Mouse (Mus musculus) CD4-positive, CD25-positive, alpha-beta regulatory T cell, adult 2 months (primary cell): ENCODE results near the gene Il6st.

Experiments
- DNase-seq: peaks from one replicate; pipeline ENCODE4 v3.0.0-alpha.2; 2012; ENCODE audit warnings: low read depth, low spot score

Gene Il6st

DNA sequence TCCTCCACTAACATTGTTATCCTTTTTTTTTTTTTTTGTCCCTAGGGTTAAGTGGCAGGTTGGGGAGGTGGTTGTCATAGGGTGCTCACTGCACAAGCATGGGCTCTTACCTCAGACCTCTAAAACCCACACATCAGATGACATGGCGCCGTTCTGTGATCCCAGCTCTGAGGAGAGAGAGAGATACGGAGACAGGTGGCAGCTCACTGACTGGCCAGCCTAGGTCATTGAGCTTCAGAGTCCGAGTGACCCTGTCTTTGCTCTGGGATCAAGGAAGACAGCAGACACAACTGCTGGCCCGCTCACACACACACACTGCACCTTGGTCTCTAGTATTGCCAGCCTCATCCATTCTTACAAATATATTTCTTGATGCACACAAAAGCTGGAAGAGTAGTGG lies 18.7 kb downstream of the Il6st start:
- DNase-seq = no peak

DNA sequence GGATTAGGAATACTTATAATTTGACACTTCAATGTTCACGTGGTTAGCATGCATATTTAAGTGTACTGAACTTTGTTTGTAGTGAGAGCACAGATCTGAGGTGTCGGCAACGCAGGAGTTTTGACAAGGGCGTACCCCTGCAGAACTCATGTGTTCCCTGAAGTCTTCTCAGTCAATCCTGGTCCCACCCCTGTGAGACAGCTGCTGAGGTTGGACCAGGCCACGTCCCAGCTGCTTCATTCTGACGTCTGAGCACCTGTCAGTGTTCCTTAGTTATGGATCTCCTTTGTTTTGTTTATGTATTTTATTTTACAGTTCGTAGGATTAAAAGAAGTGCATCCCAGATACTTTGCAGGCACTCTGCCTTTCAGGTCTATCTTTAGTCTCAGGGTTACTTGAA lies 19.1 kb downstream of the Il6st start:
- no peak for DNase-seq

DNA sequence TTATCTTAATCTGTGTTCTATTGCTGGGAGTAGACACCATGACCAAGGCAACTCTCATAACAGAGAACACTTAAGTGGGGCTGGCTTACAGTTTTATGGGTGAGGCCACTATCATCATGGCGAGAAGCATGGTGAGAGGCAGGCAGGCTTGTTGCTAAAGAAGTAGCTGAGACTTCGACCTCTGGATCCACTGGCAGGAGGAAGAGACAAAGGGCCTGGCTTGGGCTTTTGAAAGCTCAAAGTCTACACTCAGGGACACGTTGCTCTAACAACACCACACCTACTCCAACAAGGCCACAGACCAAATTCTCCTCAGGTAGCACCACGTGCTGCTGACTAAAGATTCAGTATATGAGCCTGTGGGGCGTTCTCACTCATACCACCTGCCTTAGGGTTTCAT lies 22.4 kb downstream of the Il6st start:
- no peak for DNase-seq

DNA sequence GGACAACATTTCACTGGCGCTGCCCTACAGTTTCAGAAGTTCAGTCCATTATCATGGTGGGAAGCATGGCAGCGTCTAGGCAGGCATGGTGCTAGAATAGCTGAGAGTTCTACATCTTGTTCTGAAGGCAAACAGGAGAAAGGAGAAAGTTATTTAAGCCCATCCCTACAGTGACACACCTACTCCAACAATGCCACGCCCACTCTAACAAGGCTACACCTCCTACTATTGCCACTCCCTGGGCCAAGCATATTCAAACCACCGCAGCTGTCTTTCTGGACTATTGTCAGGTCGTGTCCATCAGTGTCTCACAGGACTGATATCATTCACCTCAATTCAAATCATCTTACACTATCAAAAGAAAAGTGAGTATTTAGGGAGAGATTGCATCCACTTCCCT lies 22.8 kb downstream of the Il6st start:
- DNase-seq = no peak

DNA sequence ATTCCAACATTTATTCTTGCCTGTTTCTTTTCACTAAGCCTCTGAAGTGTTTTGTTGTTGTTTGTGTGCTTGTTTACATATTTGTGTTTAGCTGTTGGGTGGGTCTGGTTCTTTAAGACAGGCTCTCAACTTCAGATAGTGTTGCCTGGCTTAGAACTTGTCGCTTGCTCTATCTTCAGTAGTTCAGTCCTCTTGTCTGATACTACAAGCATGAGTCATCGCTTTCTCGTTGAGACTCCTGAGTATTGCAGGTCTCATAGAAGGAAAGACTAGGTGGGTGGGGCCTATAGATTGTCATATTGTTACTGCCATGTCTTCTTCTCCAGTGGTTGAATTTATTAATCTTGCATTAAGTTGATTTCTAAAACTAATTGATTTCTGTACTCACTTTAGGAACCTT lies 26.2 kb downstream of the Il6st start:
- DNase-seq = no peak

DNA sequence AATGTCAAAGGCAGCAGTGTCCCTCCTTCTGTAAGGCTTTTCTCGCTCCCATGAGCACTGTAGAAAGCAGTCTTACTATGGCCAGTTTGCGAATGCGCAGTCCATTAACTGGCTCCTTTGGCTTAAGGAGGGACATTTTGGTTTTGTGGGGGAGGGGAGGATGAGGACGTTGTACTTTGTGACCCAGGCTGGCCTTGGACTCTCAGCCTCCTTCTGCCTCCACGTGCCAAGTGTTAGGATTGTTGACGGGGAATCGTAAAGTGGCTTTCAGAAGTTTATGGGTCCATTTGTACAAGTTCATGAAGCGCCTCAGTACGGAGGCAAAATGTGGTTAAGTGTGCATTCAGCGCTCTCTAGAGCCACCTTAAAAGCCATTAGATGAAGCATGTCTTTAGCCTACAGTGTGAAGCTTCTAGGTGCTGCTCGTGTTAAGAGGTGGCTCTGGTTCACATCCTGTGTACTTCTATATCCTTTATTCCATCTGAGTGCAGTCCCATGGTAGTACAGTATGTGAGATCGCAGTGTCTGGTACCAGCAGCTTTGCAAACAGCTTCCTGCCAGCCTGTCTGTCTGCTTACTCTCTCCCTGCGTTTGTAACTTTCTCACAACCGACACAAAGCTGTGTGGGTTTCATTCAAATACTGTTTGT lies 27.9 kb downstream of the Il6st start:
- no peak for DNase-seq

DNA sequence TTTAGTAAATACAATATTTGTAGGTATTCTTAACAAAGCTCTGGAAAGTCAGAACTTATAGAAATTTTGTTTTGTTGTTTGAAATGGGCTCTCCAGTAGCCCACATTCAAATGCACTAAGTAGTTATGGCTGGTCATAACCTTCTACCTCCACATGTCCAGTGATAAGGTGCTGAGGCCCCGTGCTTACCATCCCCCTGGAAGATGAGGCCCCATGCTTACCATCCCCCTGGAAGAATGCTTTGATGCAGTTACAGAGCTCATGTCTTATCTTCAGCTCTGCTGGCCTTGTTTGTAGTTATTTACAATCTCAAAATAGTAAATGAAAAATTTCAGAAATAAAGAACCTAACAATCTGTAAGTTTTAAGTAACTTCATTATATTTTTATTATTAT lies 28.4 kb downstream of the Il6st start:
- no peak for DNase-seq

DNA sequence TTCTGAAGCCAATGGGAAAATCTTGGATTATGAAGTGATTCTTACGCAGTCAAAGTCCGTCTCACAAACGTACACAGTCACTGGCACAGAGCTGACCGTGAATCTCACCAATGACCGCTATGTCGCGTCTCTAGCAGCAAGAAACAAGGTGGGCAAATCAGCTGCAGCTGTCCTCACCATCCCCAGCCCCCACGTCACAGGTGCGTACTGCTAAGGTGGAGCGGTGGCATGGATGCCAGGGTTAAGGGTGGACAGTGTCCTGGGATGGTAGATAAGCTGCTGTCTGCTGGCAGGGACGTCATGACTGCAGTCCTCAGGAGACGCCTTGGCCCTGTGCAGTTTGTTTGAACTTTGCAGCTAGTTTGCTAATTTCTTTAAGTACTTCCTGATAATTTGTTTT lies 30.7 kb downstream of the Il6st start:
- DNase-seq = no peak

DNA sequence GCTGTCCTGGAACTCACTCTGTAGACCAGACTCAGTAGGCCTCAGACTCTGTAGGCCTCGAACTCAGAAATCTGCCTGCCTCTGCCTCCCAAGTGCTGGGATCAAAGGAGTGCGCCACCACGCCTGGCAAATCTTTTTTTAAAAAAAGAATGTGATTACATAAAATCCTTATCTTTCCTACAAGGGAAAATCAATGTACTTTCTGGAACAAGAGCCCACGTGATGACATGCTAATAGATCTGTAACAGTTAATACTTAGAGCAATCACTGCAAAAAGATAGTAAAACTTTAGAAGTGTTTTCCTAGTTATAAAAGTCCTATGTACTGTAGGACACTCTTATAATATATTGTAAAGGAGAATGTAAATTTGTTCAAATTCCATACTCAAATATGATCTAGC lies 36.2 kb downstream of the Il6st start:
- DNase-seq = no peak

DNA sequence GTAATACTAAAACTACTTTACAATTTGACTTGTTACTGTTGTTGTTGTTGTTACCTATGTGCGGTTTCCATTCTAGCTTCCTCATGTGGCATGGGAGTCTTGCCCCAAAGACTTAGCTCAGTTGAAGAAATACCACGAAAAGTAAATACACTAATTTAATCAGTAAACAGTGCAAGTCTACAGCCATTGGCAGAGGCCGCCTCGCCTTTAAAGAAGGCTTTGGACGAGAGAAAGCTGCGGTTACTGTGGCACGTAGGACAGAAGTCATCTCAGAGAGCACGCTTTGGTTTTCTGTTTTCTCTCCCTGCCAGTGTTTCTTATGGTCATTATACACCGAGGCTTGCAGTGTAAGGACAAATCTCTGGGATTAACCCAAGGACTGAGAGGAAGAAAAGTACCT lies 36.6 kb downstream of the Il6st start:
- no peak for DNase-seq

DNA sequence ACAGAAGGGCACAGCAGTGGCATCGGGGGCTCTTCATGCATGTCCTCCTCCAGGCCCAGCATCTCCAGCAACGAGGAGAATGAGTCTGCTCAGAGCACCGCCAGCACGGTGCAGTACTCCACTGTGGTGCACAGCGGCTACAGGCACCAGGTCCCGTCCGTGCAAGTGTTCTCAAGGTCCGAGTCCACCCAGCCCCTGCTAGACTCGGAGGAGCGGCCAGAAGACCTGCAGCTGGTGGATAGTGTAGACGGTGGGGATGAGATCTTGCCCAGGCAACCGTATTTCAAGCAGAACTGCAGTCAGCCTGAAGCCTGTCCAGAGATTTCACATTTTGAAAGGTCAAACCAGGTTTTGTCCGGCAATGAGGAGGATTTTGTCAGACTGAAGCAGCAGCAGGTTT lies 40.0 kb downstream of the Il6st start:
- no peak for DNase-seq

DNA sequence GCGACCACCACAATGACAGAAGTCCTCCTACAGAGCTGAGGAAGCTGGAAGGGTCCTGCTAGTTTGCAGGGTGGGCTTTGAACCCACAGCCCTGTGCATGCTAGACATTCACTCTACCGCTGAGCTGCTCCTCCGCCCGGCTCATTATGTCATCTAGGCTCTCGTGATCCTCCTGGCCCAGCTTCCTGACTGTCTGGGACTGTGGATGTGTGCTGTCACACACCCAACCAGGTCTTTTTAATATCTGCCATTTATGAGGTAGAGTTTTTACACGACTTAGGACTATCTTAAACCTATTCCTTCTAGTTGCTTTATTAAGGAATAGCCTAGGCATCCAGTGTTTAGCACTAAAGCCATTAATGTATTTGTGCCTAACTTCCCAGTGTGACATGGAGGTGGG lies 41.6 kb downstream of the Il6st start:
- DNase-seq = no peak

DNA sequence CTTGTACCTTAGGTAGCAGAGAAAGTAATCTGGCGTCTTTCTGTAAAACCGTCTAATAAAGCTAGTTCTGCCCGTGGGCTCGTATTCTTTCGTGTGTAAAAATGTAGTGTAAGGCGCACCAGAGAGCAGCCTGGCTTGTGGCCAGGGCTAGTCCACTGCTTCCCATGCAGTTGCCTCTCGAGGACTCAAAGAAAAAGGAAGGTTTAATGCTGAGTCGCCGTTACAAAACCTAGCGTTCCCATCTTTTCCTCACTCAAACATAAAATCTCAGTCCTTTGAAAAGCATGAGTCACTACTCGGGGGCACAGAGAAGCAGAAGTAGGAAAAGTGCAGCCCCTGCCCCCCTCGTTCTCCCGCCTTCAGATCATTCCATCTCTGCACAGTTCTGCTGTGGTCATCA lies 42.9 kb downstream of the Il6st start:
- no peak for DNase-seq

DNA sequence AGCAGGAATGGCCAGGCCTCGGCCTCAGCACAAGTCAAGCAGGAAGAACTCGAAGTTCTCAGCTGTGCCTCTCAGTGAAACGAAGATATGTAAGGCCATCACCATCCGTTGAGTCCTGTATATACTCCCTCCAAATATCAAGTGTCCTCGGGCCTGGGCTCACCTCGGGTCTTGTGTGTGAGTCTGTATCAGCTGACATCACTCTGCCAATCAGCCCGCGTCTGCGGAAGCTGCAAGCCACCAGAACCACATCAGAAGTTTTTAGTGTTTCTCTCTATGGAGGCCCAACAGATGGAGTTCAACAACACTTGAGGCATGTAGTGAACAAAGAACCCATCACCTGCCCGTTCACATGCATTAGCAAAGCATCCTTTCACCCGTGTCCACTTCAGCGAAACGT lies 43.8 kb downstream of the Il6st start:
- peak; percentile 85 for DNase-seq

DNA sequence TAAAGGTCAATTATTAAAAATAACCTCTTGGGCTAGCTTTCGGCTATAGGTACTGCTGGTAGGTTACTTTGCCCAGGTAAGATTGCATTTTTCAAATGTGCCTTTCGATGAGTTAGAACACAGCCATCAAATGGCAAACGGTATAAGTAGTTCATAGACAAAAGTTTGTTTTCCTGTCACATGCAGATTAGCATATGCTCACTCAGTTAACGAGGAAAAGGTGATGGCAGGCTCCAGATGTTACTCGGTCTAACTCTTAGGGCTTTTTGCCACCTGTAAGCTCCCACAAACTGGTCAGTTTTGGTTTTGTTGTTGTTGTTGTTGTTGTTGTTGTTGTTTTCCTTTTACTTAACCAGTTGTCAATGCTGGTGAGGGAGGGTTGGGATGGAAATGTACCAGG lies 44.6 kb downstream of the Il6st start:
- DNase-seq = no peak

DNA sequence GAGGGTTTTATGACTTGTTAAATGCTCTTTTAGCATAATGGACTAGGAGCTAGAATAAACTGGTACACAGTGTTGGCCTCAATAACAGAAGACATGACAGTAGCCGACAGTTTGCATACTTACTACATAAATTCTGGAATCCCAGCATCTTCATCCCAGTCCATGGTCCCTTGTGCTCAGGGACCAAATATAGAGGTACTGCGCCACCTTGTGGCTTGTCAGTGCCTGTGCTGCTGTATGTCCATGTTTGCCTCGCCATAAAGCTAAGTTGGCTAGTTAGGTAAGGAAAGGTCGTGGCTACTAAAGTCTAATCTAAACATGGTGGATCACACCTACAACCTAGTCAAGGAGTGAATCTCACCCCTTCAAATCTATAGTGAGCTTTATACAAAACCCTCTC lies 45.6 kb downstream of the Il6st start:
- peak; percentile 84 for DNase-seq

DNA sequence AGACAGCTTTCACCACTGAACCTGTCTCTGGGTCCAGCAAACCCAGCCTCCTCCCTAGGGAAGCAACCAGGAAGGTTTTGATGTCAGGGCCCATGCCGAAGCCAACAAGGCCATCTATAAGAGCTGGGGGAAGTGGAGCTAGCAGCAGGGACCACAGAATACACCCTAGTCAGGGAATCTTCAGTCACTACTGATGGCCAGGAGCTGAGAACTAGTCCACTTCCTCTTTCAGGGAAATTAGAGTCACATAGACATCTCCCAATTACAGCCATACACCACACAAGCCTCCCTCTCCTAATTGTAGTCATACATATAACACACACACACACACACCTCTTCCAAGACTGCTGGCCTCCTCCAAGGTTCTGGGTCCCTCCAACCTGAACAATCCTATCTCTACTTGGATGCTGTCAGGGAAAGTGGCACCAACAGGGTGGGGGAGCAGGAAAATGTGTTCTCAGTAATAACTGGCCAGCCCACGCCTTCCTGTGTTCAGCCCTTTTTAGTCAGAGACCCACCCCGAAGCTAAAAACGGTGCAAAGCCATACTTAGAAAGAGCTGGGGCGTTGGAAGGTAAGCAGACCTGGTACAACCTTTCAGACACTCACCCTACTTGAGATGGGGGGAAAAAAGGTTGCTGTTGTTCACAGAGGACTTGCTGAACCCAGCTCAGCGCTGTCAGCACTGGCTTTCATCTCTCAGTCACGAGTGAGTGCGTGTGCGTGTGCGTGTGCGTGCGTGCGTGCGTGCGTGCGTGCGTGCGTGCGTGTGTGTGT lies 46.8 kb downstream of the Il6st start:
- DNase-seq = peak; percentile 74

DNA sequence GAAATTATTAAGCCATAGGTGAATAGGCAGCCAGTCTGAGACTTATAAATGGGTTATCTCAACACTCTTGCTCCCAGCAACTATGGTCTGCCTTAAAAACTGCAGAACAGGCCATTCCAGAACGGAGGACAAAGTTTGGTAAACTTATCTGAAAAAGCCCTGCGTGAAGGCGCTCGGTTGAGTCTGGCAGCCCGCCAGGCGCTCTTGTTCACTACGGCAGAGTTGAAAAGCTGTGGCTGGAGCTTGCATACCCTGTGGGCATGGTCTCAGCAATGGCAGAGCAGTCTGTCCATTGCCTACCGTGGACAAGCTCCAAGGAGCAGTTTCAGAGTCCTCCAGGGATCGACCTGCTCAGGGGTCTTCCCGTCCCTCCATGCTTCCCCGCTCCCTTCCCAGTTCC lies 47.4 kb downstream of the Il6st start:
- peak; percentile 52 for DNase-seq

DNA sequence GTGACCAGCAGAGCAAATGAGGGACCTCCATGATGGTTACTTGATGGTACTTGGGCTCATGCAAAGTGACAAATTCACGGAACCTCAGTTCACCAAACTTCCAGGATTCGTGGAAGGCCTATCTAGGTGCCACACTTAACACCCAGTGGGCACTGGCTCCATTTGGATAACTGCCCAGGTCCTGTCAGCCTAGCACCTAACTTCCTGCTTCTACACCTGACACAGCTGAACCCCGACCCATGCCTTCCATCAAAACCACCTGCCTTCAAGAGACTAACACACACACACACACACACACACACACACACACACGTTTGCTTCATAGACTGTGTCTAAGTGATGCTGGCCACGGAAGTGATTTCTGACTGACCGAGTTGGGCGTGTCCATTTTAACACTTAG lies 47.9 kb downstream of the Il6st start:
- no peak for DNase-seq

DNA sequence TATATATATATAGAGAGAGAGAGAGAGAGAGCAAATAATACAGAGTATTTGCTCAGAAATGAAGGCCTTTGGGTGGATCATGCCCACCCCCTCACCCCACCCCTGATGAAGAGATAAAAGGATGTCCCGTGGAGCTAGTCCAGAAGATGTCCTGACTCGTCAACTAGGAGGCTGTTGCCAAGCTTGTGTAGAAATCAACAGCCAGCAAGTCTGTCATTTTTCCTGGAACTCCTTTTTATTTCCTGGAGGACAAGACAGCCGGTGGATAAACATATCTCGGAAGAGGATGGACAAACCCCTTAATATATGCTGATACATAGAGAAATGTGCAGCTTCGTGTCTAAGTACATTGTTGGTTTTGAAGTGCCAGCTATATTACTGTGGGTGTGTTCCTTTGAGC lies 49.0 kb downstream of the Il6st start:
- no peak for DNase-seq

DNA sequence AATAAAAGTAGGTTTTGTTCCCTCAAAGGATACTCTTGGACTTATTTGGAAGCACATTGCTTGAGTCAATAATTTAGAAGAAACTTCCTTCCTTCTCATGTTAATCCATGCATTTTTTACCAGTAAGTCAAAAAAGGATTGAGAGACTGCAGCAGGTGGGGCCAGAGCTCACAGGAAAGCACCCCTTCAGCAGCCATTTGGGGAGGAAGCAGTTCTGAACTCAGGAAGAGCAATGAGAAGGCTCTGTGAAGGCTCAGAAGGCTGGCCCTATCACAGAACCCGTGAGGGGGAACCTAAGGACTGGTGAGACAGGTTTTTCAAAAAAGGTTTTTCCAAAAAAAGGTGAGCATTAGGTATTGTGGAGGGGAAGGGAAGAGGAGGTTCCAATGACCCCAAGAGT lies 50.7 kb downstream of the Il6st start:
- no peak for DNase-seq

DNA sequence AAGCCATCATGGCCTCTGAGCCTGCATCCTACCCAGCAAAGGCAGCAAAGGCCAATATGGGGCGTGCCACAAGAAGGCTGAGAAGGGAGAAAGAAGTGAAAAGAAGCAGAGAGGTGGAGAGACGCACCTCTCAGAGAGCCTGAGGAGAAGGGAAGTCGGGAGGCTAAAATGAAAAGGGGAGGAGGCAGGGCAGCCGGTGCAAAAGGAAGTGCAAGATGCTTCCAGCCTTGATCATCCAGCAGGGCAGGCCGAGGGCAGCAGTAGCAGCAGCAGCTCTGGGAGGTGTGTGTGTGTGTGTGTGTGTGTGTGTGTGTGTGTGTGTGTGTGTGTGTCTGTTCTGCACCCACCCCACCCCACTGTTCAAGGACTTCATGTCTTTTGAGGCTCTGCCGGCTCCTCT lies 58.4 kb downstream of the Il6st start:
- no peak for DNase-seq

DNA sequence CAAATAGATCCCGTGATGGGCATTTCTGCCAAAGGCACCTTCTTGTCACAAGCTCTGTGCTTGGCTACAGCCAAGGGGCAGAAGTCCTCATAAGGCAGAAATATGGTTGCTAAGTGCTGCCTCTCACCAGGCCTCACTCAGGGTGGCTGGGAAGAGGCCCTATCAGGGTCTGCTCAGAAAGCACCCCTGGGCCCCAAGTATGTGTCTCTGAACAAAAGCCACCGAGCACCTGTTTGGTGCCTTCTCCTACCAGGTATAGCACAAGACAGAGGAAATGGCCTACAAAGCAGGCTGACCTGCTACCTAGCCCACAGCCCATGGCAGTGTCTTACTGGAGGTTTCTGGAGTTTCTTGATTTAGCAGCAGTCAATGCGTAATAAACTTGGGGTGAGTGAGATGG lies 59.0 kb downstream of the Il6st start:
- no peak for DNase-seq
